16 mouse cellular contexts compared by ENCODE assay signal in the genomic region with DNA sequence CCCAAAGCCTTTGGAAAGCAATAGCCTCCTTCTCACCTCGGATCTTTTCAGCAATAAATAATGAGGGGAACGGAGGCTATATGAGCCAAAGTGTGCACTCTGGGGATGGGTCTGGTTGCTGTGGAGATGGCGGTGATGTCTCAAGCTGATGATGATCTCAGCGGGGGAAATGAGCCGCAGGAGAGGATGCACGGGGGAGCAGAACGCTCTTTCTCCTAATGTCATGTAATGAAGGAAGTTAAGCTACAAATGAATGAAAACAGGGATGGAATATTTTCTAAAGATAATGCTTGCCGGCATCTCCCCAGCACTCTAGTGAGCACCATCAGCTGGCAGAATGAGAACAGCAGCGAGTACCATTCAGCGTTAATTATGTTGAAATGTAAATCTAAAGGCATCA.
A peak's percentile ranks its signal among the peaks of the same experiment; 100 is the strongest.
DNase-seq lines count a peak whose midpoint lies in the region; ATAC-seq and TF ChIP-seq lines count a peak whose summit lies in the region.
"Had no signal": no experiment of that assay in that cellular context is flagged by ENCODE, and none has a peak within 500 bp of the region (broad histone marks: within the 10 kb centered on the region; RNA-seq: fewer than 3 reads in every experiment).

No protein-coding gene starts in this region.

- TF ChIP-seq EP300 in lung, postnatal 0 days (IDR thresholded peaks at IDR 0.05) = no peak

- no peaks in the 10 kb centered on the region for H3K9me3 ChIP-seq in forebrain, embryonic 13.5 days (replicated peaks)
- H3K9me3 ChIP-seq in forebrain, embryonic 11.5 days (ENCODE audit: control insufficient read depth, low read length) = no peaks in the 10 kb centered on the region
- H3K9me3 ChIP-seq in lung, postnatal 0 days (ENCODE audit: low read length) = no peaks in the 10 kb centered on the region
- no peaks in the 10 kb centered on the region for H3K9me3 ChIP-seq in hindbrain, embryonic 12.5 days (replicated peaks)
- H3K9me3 ChIP-seq in neural tube, embryonic 15.5 days (replicated peaks) = no peaks in the 10 kb centered on the region
- H3K9me3 ChIP-seq: limb, embryonic 15.5 days; midbrain, embryonic 12.5 days had no signal

- H3K4me2 ChIP-seq in forebrain, embryonic 13.5 days = peak overlapping the region; percentile 37
- H3K4me2 ChIP-seq in forebrain, embryonic 11.5 days (ENCODE audit: low read depth, low read length, severe bottlenecking) = no peak overlapping the region
- no peak overlapping the region for H3K4me2 ChIP-seq in lung, postnatal 0 days (replicated peaks; ENCODE audit: low read depth, low read length)
- peak overlapping the region; percentile 30 for H3K4me2 ChIP-seq in hindbrain, embryonic 12.5 days (replicated peaks)
- peak overlapping the region; percentile 49 for H3K4me2 ChIP-seq in neural tube, embryonic 15.5 days
- H3K4me2 ChIP-seq: limb, embryonic 15.5 days; lung, embryonic 14.5 days; midbrain, embryonic 12.5 days had no signal

- no peak for DNase-seq in forebrain, embryonic 11.5 days (ENCODE audit: low spot score)
- no peak for DNase-seq in lung, postnatal 0 days (ENCODE audit: low spot score)
- DNase-seq in lung, postnatal 10 days = no peak
- no peak for DNase-seq in adrenal gland, postnatal 4 days (ENCODE audit: low spot score in 2 of 2)
- DNase-seq in yolk sac, embryonic 10.5 days (ENCODE audit: low spot score) = no peak
- DNase-seq: heart, postnatal 14 days; kidney, adult 18-20 months; layer of hippocampus, adult 9-11 months; lung, embryonic 14.5 days; thymus, postnatal 25 days had no signal

- no peak for TF ChIP-seq CTCF in lung, postnatal 0 days (IDR thresholded peaks at IDR 0.05)

- 34% methylated on average over 10 of the region's 10 CpGs for WGBS in forebrain, embryonic 13.5 days
- WGBS in forebrain, embryonic 11.5 days = 71% methylated on average over 10 of the region's 10 CpGs
- WGBS in lung, postnatal 0 days = 63% methylated on average over 10 of the region's 10 CpGs
- 41% methylated on average over 10 of the region's 10 CpGs for WGBS in hindbrain, embryonic 12.5 days
- WGBS in neural tube, embryonic 15.5 days = 11% methylated on average over 10 of the region's 10 CpGs

- H3K27me3 ChIP-seq in forebrain, embryonic 13.5 days = no peaks in the 10 kb centered on the region
- H3K27me3 ChIP-seq in forebrain, embryonic 11.5 days (ENCODE audit: control insufficient read depth, insufficient read depth, low read length) = no peaks in the 10 kb centered on the region
- H3K27me3 ChIP-seq in lung, postnatal 0 days (replicated peaks; ENCODE audit: insufficient read depth, low read length) = no peaks in the 10 kb centered on the region
- H3K27me3 ChIP-seq in hindbrain, embryonic 12.5 days = no peaks in the 10 kb centered on the region
- no peaks in the 10 kb centered on the region for H3K27me3 ChIP-seq in neural tube, embryonic 15.5 days (replicated peaks)
- H3K27me3 ChIP-seq: limb, embryonic 15.5 days; midbrain, embryonic 12.5 days had no signal

- H3K4me1 ChIP-seq in forebrain, embryonic 13.5 days = peaks cover 32% of the 10 kb centered on the region
- H3K4me1 ChIP-seq in forebrain, embryonic 11.5 days (replicated peaks; ENCODE audit: control insufficient read depth, insufficient read depth, low read length) = peaks cover 6% of the 10 kb centered on the region; the same call in 1 of the 2 replicates
- no peaks in the 10 kb centered on the region for H3K4me1 ChIP-seq in lung, postnatal 0 days (ENCODE audit: insufficient read depth, low read depth, low read length)
- H3K4me1 ChIP-seq in hindbrain, embryonic 12.5 days = peaks cover 31% of the 10 kb centered on the region
- H3K4me1 ChIP-seq in neural tube, embryonic 15.5 days = peaks cover 28% of the 10 kb centered on the region
- H3K4me1 ChIP-seq: limb, embryonic 15.5 days had no signal

- ATAC-seq in forebrain, embryonic 13.5 days = no peak
- no peak for ATAC-seq in forebrain, embryonic 11.5 days (replicated peaks; ENCODE audit: low FRiP score)
- peak; percentile 44; the same call in 1 of the 2 replicates for ATAC-seq in lung, postnatal 0 days
- peak; percentile 33 for ATAC-seq in hindbrain, embryonic 12.5 days (ENCODE audit: low FRiP score)
- ATAC-seq in neural tube, embryonic 15.5 days (ENCODE audit: low FRiP score) = 0 out of 2 replicates have a peak, but pooled peaks have one; percentile 38

- H3K4me3 ChIP-seq in forebrain, embryonic 13.5 days = no peak overlapping the region
- no peak overlapping the region for H3K4me3 ChIP-seq in forebrain, embryonic 11.5 days (ENCODE audit: low read depth, low read length)
- no peak overlapping the region for H3K4me3 ChIP-seq in lung, postnatal 0 days (ENCODE audit: low read depth, low read length)
- no peak overlapping the region for H3K4me3 ChIP-seq in hindbrain, embryonic 12.5 days
- peak overlapping the region; percentile 10; the same call in 1 of the 2 replicates for H3K4me3 ChIP-seq in neural tube, embryonic 15.5 days (replicated peaks)
- H3K4me3 ChIP-seq: limb, embryonic 15.5 days; midbrain, embryonic 12.5 days had no signal

- peak overlapping the region; percentile 87 for H3K27ac ChIP-seq in forebrain, embryonic 13.5 days
- H3K27ac ChIP-seq in forebrain, embryonic 11.5 days (ENCODE audit: low read depth, low read length) = no peak overlapping the region
- H3K27ac ChIP-seq in lung, postnatal 0 days (ENCODE audit: low read length) = no peak overlapping the region
- H3K27ac ChIP-seq in hindbrain, embryonic 12.5 days = peak overlapping the region; percentile 66
- peak overlapping the region; percentile 67 for H3K27ac ChIP-seq in neural tube, embryonic 15.5 days (replicated peaks)
- H3K27ac ChIP-seq: limb, embryonic 15.5 days; midbrain, embryonic 12.5 days had no signal

- no peaks in the 10 kb centered on the region for H3K36me3 ChIP-seq in forebrain, embryonic 13.5 days (ENCODE audit: poor library complexity, severe bottlenecking)
- no peaks in the 10 kb centered on the region for H3K36me3 ChIP-seq in forebrain, embryonic 11.5 days (ENCODE audit: control insufficient read depth, insufficient read depth, low read length)
- no peaks in the 10 kb centered on the region for H3K36me3 ChIP-seq in lung, postnatal 0 days (ENCODE audit: insufficient read depth, low read length)
- no peaks in the 10 kb centered on the region for H3K36me3 ChIP-seq in hindbrain, embryonic 12.5 days
- H3K36me3 ChIP-seq in neural tube, embryonic 15.5 days = no peaks in the 10 kb centered on the region
- H3K36me3 ChIP-seq: G1E; limb, embryonic 15.5 days; midbrain, embryonic 12.5 days had no signal

- H3K9ac ChIP-seq in forebrain, embryonic 13.5 days = no peak overlapping the region
- H3K9ac ChIP-seq in forebrain, embryonic 11.5 days (ENCODE audit: low read length) = no peak overlapping the region
- H3K9ac ChIP-seq in lung, postnatal 0 days (replicated peaks; ENCODE audit: low read depth) = no peak overlapping the region
- no peak overlapping the region for H3K9ac ChIP-seq in hindbrain, embryonic 12.5 days
- H3K9ac ChIP-seq in neural tube, embryonic 15.5 days (replicated peaks) = no peak overlapping the region; the same call in 1 of the 2 replicates
- H3K9ac ChIP-seq: limb, embryonic 15.5 days; lung, embryonic 14.5 days; midbrain, embryonic 12.5 days had no signal

Comparison
In these comparisons a context has a peak if more than half of its experiments do, and no peak if none do; other contexts are left out.
1. H3K27ac ChIP-seq: peak in forebrain, embryonic 13.5 days (single experiment), hindbrain, embryonic 12.5 days (single experiment) and neural tube, embryonic 15.5 days (single experiment); none in forebrain, embryonic 11.5 days (single experiment) and lung, postnatal 0 days (single experiment).
2. H3K4me2 ChIP-seq: peak in forebrain, embryonic 13.5 days (single experiment), hindbrain, embryonic 12.5 days (single experiment) and neural tube, embryonic 15.5 days (single experiment); none in forebrain, embryonic 11.5 days (single experiment) and lung, postnatal 0 days (single experiment).
3. ATAC-seq: peak in lung, postnatal 0 days (single experiment), hindbrain, embryonic 12.5 days (single experiment) and neural tube, embryonic 15.5 days (single experiment); none in forebrain, embryonic 13.5 days (single experiment) and forebrain, embryonic 11.5 days (single experiment).